ENCODE assay signal across 1 mouse cellular context in genomic region chr4:43443511-43443910, GRCm38 (mm10).
TF ChIP-seq lines count a peak whose summit lies in the region.

No protein-coding gene starts in this region.

TF ChIP-seq in MEL, 35 proteins besides CTCF, POLR2A, EP300 and RAD21:
- TF ChIP-seq UBTF (IDR thresholded peaks at IDR 0.05; ENCODE audit: borderline replicate concordance, insufficient read depth, low read depth, low read length) (no peak), NRF1 (IDR thresholded peaks at IDR 0.05; ENCODE audit: insufficient read depth, low read depth, low read length, poor library complexity, severe bottlenecking) (peak; percentile 32; the same call in 1 of the 2 replicates), HCFC1 (IDR thresholded peaks at IDR 0.05; ENCODE audit: low read depth, low read length) (no peak)
TF ChIP-seq in MEL: peak in this region for 1.
